Mouse (Mus musculus) splenic B cell, adult 2 months (primary cell): Measurements from ENCODE around the gene Hebp2.
"Not testable (repeated sequence)": the region's sequence is repeated elsewhere in the genome, so short reads cannot be mapped to it uniquely, and the experiment has no call there.

Experiments
- DNase-seq: peaks from one replicate; pipeline ENCODE4 v3.0.0-alpha.2; 2011; ENCODE audit warnings: low read depth, low spot score
- H3K27me3 ChIP-seq: 2 replicates; pipeline ENCODE4 v1.6.1; 2012; ENCODE audit warnings: mild to moderate bottlenecking, low read length, moderate library complexity, mixed read lengths; ENCODE audit not compliant: control insufficient read depth, poor library complexity, insufficient read depth, severe bottlenecking
- H3K36me3 ChIP-seq: 2 replicates; pipeline ENCODE4 v1.6.1; 2012; ENCODE audit warnings: mild to moderate bottlenecking, low read length, moderate library complexity, mixed read lengths; ENCODE audit not compliant: control insufficient read depth, poor library complexity, insufficient read depth, severe bottlenecking

The Hebp2 gene

GRCm38 (mm10) chr10:18545813-18546235, at the start of gene Hebp2:
Gene Hebp2, minus strand, starts transcription at chr10:18546076.
- DNase-seq = peak; percentile 17
- no peaks in the 10 kb centered on the region for H3K36me3 ChIP-seq
- no peaks in the 10 kb centered on the region for H3K27me3 ChIP-seq

GRCm38 (mm10) chr10:18589455-18589854, 43.6 kb upstream of the Hebp2 start:
- no peak for DNase-seq
- H3K27me3 ChIP-seq = no peaks in the 10 kb centered on the region
- H3K36me3 ChIP-seq = no peaks in the 10 kb centered on the region

GRCm38 (mm10) chr10:18584188-18584587, 38.3 kb upstream of the Hebp2 start:
- DNase-seq = no peak
- no peaks in the 10 kb centered on the region for H3K36me3 ChIP-seq

GRCm38 (mm10) chr10:18572581-18572980, 26.7 kb upstream of the Hebp2 start:
- no peak for DNase-seq
- Histone ChIP-seq H3K27me3 (no peaks in the 10 kb centered on the region), H3K36me3 (no peaks in the 10 kb centered on the region)

More at GRCm38 (mm10) chr10:18584188-18584587, 38.3 kb upstream of the Hebp2 start:
- H3K27me3 ChIP-seq = no peaks in the 10 kb centered on the region

GRCm38 (mm10) chr10:18562940-18563339, 17.1 kb upstream of the Hebp2 start:
- no peaks in the 10 kb centered on the region for H3K36me3 ChIP-seq
- peak; percentile 11 for DNase-seq
- no peaks in the 10 kb centered on the region for H3K27me3 ChIP-seq

- no peaks in the 10 kb centered on the region for H3K27me3 ChIP-seq
- H3K36me3 ChIP-seq = no peaks in the 10 kb centered on the region
- no peak for DNase-seq
Observed at GRCm38 (mm10) chr10:18561445-18561844, 15.6 kb upstream of the Hebp2 start.

- DNase-seq, H3K36me3 ChIP-seq, H3K27me3 ChIP-seq: not testable (repeated sequence)
Observed at GRCm38 (mm10) chr10:18559076-18559475, 13.2 kb upstream of the Hebp2 start.

GRCm38 (mm10) chr10:18549321-18550216, 3.7 kb upstream of the Hebp2 start:
- no peak for DNase-seq
- H3K27me3 ChIP-seq = no peaks in the 10 kb centered on the region

GRCm38 (mm10) chr10:18547381-18547780, 1.5 kb upstream of the Hebp2 start:
- DNase-seq = no peak
- no peaks in the 10 kb centered on the region for H3K36me3 ChIP-seq
- no peaks in the 10 kb centered on the region for H3K27me3 ChIP-seq

More at GRCm38 (mm10) chr10:18549321-18550216, 3.7 kb upstream of the Hebp2 start:
- no peaks in the 10 kb centered on the region for H3K36me3 ChIP-seq

- no peak for DNase-seq
- H3K36me3 ChIP-seq = no peaks in the 10 kb centered on the region
- H3K27me3 ChIP-seq = no peaks in the 10 kb centered on the region
Observed at GRCm38 (mm10) chr10:18545309-18545708, 567 bp downstream of the Hebp2 start.

GRCm38 (mm10) chr10:18536889-18537288, 9.0 kb downstream of the Hebp2 start:
- no peak for DNase-seq
- no peaks in the 10 kb centered on the region for H3K27me3 ChIP-seq
- H3K36me3 ChIP-seq = no peaks in the 10 kb centered on the region

GRCm38 (mm10) chr10:18532293-18532692, 13.6 kb downstream of the Hebp2 start:
- no peaks in the 10 kb centered on the region for H3K36me3 ChIP-seq
- no peaks in the 10 kb centered on the region for H3K27me3 ChIP-seq
- DNase-seq = no peak

GRCm38 (mm10) chr10:18530161-18530560, 15.7 kb downstream of the Hebp2 start:
- DNase-seq = no peak
- H3K27me3 ChIP-seq = no peaks in the 10 kb centered on the region
- no peaks in the 10 kb centered on the region for H3K36me3 ChIP-seq

- no peak for DNase-seq
- no peaks in the 10 kb centered on the region for H3K36me3 ChIP-seq
- no peaks in the 10 kb centered on the region for H3K27me3 ChIP-seq
Observed at GRCm38 (mm10) chr10:18529177-18529576, 16.7 kb downstream of the Hebp2 start.

GRCm38 (mm10) chr10:18528475-18528874, 17.4 kb downstream of the Hebp2 start:
- peak; percentile 38 for DNase-seq
- no peaks in the 10 kb centered on the region for H3K27me3 ChIP-seq

More at GRCm38 (mm10) chr10:18528475-18528874, 17.4 kb downstream of the Hebp2 start:
- H3K36me3 ChIP-seq = no peaks in the 10 kb centered on the region
